Mouse (Mus musculus) adrenal gland, adult 10 weeks (tissue): Measurements from ENCODE around the gene Olfr786. TPM values are rescaled to one million over a fixed set of nuclear protein-coding genes. Genes with fewer than 3 reads are reported as not detected.

Experiments
- polyA plus RNA-seq: library from polyadenylated mRNA; stranded (reverse); fragments of 350-450 nt; fragmentation: Illumina TruSeq; extraction: RNeasy Lipid Tissue Mini Kit (QIAGEN cat#74804); gene quantifications from one replicate; pipeline ENCODE4 v1.2.3, GENCODE M21; 2014; ENCODE audit warnings: low read depth, low replicate concordance

The Olfr786 gene
- polyA plus RNA-seq = not detected

GRCm38 (mm10) chr10:129427006-129427405, at the start of gene Olfr786:
TSS of gene Olfr786 (plus strand) at chr10:129427306.

DNA sequence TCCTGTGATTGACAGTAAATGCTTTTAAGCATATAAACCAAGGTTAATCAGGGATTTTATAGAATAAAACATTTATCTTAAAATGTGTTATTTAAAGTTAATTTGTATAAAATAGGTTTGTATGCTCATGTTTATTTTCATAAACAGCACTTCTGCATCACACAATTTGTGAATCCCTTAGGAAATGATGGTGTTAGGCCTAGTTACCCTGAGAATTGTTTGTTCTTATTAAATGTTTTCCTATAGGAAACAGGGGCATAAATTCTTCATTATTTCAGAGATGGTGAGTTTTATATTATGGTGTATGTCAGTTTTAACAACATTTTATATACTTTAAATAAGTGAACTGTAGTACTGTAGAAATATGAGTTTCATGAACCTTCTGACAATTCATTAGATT, 43.3 kb upstream of the Olfr786 start, which contains the start of gene Olfr784:
Gene Olfr784 (plus strand): TSS at position 301 of the 400 bp plus-strand sequence.

GRCm38 (mm10) chr10:129405126-129405525, 22.0 kb upstream of the Olfr786 start, which contains the start of gene Olfr785:
TSS of gene Olfr785 (plus strand) at chr10:129405426.

DNA sequence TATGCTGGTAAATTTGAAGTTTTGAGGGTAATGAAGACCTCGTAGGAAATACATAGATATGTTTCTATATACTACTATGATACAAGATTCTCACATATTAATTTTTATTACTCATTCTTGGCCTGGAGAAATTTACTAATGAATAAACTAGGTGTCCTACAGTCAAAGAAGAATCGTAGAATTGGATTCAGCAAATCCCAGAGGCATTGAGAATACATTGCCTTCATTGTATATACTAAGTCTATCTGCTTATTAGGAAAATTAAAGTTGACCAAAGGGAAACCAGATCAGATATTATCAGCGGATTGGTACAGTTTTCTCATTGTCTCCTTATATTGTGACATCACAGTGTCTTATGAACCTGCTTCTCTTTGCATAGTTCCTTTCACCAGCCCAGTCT, 34.5 kb downstream of the Olfr786 start, which contains the start of gene Olfr787:
Gene Olfr787 (plus strand): TSS at position 301 of the 400 bp plus-strand sequence.

GRCm38 (mm10) chr10:129470698-129471097, 43.6 kb downstream of the Olfr786 start, which contains the start of gene Olfr788:
TSS of gene Olfr788 (plus strand) at chr10:129470998.

DNA sequence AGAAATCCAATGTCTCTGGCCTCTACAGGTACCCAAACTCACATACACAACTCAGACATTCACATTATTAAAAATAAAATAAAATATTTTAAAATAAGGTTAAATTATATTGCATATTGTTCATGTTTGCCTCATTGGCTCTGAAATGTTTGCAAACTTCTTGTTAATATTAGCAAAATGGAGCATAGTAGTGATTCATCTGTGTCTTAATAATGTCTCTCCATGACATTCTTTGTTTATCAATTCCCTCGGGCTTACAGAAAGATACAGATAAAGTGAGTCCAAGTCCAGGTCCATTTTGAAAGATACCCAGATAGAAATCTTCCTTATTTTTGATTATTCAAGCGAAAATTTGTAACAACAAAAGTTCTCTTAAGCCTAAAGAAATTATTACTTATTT, 57.3 kb downstream of the Olfr786 start, which contains the start of gene Olfr789:
Gene Olfr789 (plus strand): TSS at position 301 of the 400 bp plus-strand sequence.

Other genes with a start within 250 kb of the Olfr786 start
- not detected for gene Olfr772, start 249.4 kb upstream of the Olfr786 start, polyA plus RNA-seq
- gene Olfr773, start 239.9 kb upstream of the Olfr786 start, polyA plus RNA-seq = not detected
- gene Olfr774, start 191.1 kb upstream of the Olfr786 start, polyA plus RNA-seq = not detected
- gene Olfr775, start 178.9 kb upstream of the Olfr786 start, polyA plus RNA-seq = not detected
- not detected for gene Olfr776, start 168.2 kb upstream of the Olfr786 start, polyA plus RNA-seq
- gene Olfr777, start 155.8 kb upstream of the Olfr786 start, polyA plus RNA-seq = not detected
- gene Olfr780, start 109.2 kb upstream of the Olfr786 start, polyA plus RNA-seq = not detected
- gene Olfr781, start 98.5 kb upstream of the Olfr786 start, polyA plus RNA-seq = not detected
- not detected for gene Olfr782, start 78.5 kb upstream of the Olfr786 start, polyA plus RNA-seq
- not detected for gene Olfr784, start 43.2 kb upstream of the Olfr786 start, polyA plus RNA-seq
- gene Olfr785, start 21.9 kb upstream of the Olfr786 start, polyA plus RNA-seq = not detected
- gene Olfr787, start 34.6 kb downstream of the Olfr786 start, polyA plus RNA-seq = not detected
- gene Olfr788, start 43.7 kb downstream of the Olfr786 start, polyA plus RNA-seq = not detected
- gene Olfr789, start 57.4 kb downstream of the Olfr786 start, polyA plus RNA-seq = not detected
- not detected for gene Olfr790, start 71.2 kb downstream of the Olfr786 start, polyA plus RNA-seq
- gene Olfr791, start 94.5 kb downstream of the Olfr786 start, polyA plus RNA-seq = not detected
- gene Olfr792, start 111.9 kb downstream of the Olfr786 start, polyA plus RNA-seq = not detected
- not detected for gene Olfr794, start 140.3 kb downstream of the Olfr786 start, polyA plus RNA-seq
- gene Olfr796, start 185.3 kb downstream of the Olfr786 start, polyA plus RNA-seq = not detected
- gene Olfr798, start 200.6 kb downstream of the Olfr786 start, polyA plus RNA-seq = not detected
- gene Olfr799, start 210.2 kb downstream of the Olfr786 start, polyA plus RNA-seq = not detected
- gene Olfr800, start 230.4 kb downstream of the Olfr786 start, polyA plus RNA-seq = not detected
- gene Olfr801, start 246.6 kb downstream of the Olfr786 start, polyA plus RNA-seq = not detected